Mouse (Mus musculus): ENCODE results near the gene Agr2. TPM values are rescaled to one million over a fixed set of nuclear protein-coding genes. Genes with fewer than 3 reads are reported as not detected.

Gene Agr2
- polyA plus RNA-seq, 1 experiment from 2014 or later: 255 TPM

- no peak for ATAC-seq (ENCODE audit: insufficient read depth, low FRiP score)
- H3K4me3 ChIP-seq (replicated peaks; ENCODE audit: low read length): no peak overlapping the region
- 87% methylated on average over 2 of the region's 2 CpGs for WGBS
Observed at GRCm38 (mm10) chr12:36044691-36045090, 52.0 kb downstream of the Agr2 start.

GRCm38 (mm10) chr12:36046196-36046595 lies 53.5 kb downstream of the Agr2 start:
- no peak overlapping the region for H3K4me3 ChIP-seq (replicated peaks; ENCODE audit: low read length)
- no peaks in the 10 kb centered on the region for H3K9me3 ChIP-seq (replicated peaks; ENCODE audit: control insufficient read depth, low read length)
- H3K36me3 ChIP-seq (ENCODE audit: control insufficient read depth, insufficient read depth, low read length): no peaks in the 10 kb centered on the region
- H3K27ac ChIP-seq (ENCODE audit: low read length): no peak overlapping the region
- peaks cover 3% of the 10 kb centered on the region; the same call in 1 of the 2 replicates for H3K4me1 ChIP-seq (ENCODE audit: control insufficient read depth, insufficient read depth, low read length)
- no peak overlapping the region for H3K9ac ChIP-seq (ENCODE audit: low read length)
- no peak for ATAC-seq (ENCODE audit: insufficient read depth, low FRiP score)
- no peaks in the 10 kb centered on the region for H3K27me3 ChIP-seq (ENCODE audit: control insufficient read depth, insufficient read depth, low read length)
- H3K4me2 ChIP-seq (ENCODE audit: low read depth, low read length): no peak overlapping the region
- 23% methylated on average over 5 of the region's 5 CpGs for WGBS

More at GRCm38 (mm10) chr12:36044691-36045090, 52.0 kb downstream of the Agr2 start:
- Histone ChIP-seq H3K4me1 (ENCODE audit: control insufficient read depth, insufficient read depth, low read length) (peaks cover 9% of the 10 kb centered on the region; the same call in 1 of the 2 replicates), H3K4me2 (ENCODE audit: low read depth, low read length) (no peak overlapping the region), H3K27me3 (ENCODE audit: control insufficient read depth, insufficient read depth, low read length) (no peaks in the 10 kb centered on the region), H3K36me3 (ENCODE audit: control insufficient read depth, insufficient read depth, low read length) (no peaks in the 10 kb centered on the region), H3K9ac (ENCODE audit: low read length) (no peak overlapping the region), H3K9me3 (replicated peaks; ENCODE audit: control insufficient read depth, low read length) (no peaks in the 10 kb centered on the region), H3K27ac (ENCODE audit: low read length) (no peak overlapping the region)

GRCm38 (mm10) chr12:36047593-36047992 lies 54.9 kb downstream of the Agr2 start:
- H3K4me3 ChIP-seq (replicated peaks; ENCODE audit: low read length): no peak overlapping the region
- H3K4me1 ChIP-seq (ENCODE audit: control insufficient read depth, insufficient read depth, low read length): no peaks in the 10 kb centered on the region
- no peak overlapping the region for H3K4me2 ChIP-seq (ENCODE audit: low read depth, low read length)
- no peak overlapping the region for H3K9ac ChIP-seq (ENCODE audit: low read length)
- 73% methylated on average over 2 of the region's 2 CpGs for WGBS
- no peaks in the 10 kb centered on the region for H3K9me3 ChIP-seq (replicated peaks; ENCODE audit: control insufficient read depth, low read length)
- H3K36me3 ChIP-seq (ENCODE audit: control insufficient read depth, insufficient read depth, low read length): no peaks in the 10 kb centered on the region
- no peaks in the 10 kb centered on the region for H3K27me3 ChIP-seq (ENCODE audit: control insufficient read depth, insufficient read depth, low read length)
- no peak for ATAC-seq (ENCODE audit: insufficient read depth, low FRiP score)
- no peak overlapping the region for H3K27ac ChIP-seq (ENCODE audit: low read length)

- H3K4me2 ChIP-seq (ENCODE audit: low read depth, low read length): no peak overlapping the region
- 71% methylated on average over 1 of the region's 1 CpGs for WGBS
- H3K4me3 ChIP-seq (replicated peaks; ENCODE audit: low read length): no peak overlapping the region
- no peak for ATAC-seq (ENCODE audit: insufficient read depth, low FRiP score)
- no peaks in the 10 kb centered on the region for H3K4me1 ChIP-seq (ENCODE audit: control insufficient read depth, insufficient read depth, low read length)
- H3K36me3 ChIP-seq (ENCODE audit: control insufficient read depth, insufficient read depth, low read length): no peaks in the 10 kb centered on the region
- H3K9me3 ChIP-seq (replicated peaks; ENCODE audit: control insufficient read depth, low read length): no peaks in the 10 kb centered on the region
- no peaks in the 10 kb centered on the region for H3K27me3 ChIP-seq (ENCODE audit: control insufficient read depth, insufficient read depth, low read length)
- no peak overlapping the region for H3K27ac ChIP-seq (ENCODE audit: low read length)
- H3K9ac ChIP-seq (ENCODE audit: low read length): no peak overlapping the region
Observed at GRCm38 (mm10) chr12:36050276-36050675, 57.6 kb downstream of the Agr2 start.

Other genes starting within 250 kb of the Agr2 start
- gene Agr3, start 67.3 kb upstream of the Agr2 start, polyA plus RNA-seq (2015; fragmentation: Nextera tagmentation; extraction: Ambion mirVana): 0.50 and 1.4 TPM in 2 replicates
- 127 and 130 TPM in 2 replicates for gene Tspan13, start 49.6 kb downstream of the Agr2 start, polyA plus RNA-seq (2015; fragmentation: Nextera tagmentation; extraction: Ambion mirVana)
- 40.8 and 44.3 TPM in 2 replicates for gene Ankmy2, start 164.2 kb downstream of the Agr2 start, polyA plus RNA-seq (2015; fragmentation: Nextera tagmentation; extraction: Ambion mirVana)
- gene Bzw2, start 165.2 kb downstream of the Agr2 start, polyA plus RNA-seq (2015; fragmentation: Nextera tagmentation; extraction: Ambion mirVana): 175 and 181 TPM in 2 replicates

Data from stomach, embryonic 16.5 days (tissue).